Mouse (Mus musculus) MEL (cell line): ENCODE results near the gene Ccdc126.

Experiments
- CHD1 ChIP-seq: IDR thresholded peaks from 2 replicates; pipeline ENCODE4 v1.6.1; 2012; ENCODE audit warnings: low read depth, mild to moderate bottlenecking, inconsistent platforms, low read length, improper control_type of control experiment
- CTCF ChIP-seq, 3 experiments: IDR thresholded peaks in 2 of 3; conservative IDR thresholded peaks in 1 of 3; 2 replicates each; pipeline ENCODE4 v1.5.1; 2011 to 2012; ENCODE audit warnings: low read length in 3 of 3, low read depth in 2 of 3, mild to moderate bottlenecking in 2 of 3, improper control_type of control experiment in 1 of 3, inconsistent platforms in 1 of 3, mixed read lengths in 1 of 3, moderate library complexity in 1 of 3; ENCODE audit not compliant: control insufficient read depth in 1 of 3, insufficient read depth in 1 of 3, poor library complexity in 1 of 3, severe bottlenecking in 1 of 3
- EP300 ChIP-seq, 2 experiments: IDR thresholded peaks; 2 replicates each; pipeline ENCODE4 v1.6.1; 2011; ENCODE audit warnings: improper control_type of control experiment in 2 of 2, low read length in 2 of 2, low read depth in 1 of 2, mild to moderate bottlenecking in 1 of 2
- ETS1 ChIP-seq: IDR thresholded peaks from 2 replicates; pipeline ENCODE4 v1.6.1; 2012; ENCODE audit warnings: low read depth, mild to moderate bottlenecking, inconsistent platforms, low read length, improper control_type of control experiment, moderate library complexity
- GATA1 ChIP-seq: IDR thresholded peaks from 2 replicates; pipeline ENCODE4 v1.6.1; 2011; ENCODE audit warnings: low read depth, low read length, improper control_type of control experiment
- MAFK ChIP-seq: IDR thresholded peaks from 2 replicates; pipeline ENCODE4 v1.6.1; 2011; ENCODE audit warnings: low read depth, mild to moderate bottlenecking, low read length, improper control_type of control experiment, borderline replicate concordance
- MAX ChIP-seq: IDR thresholded peaks from 2 replicates; pipeline ENCODE4 v1.6.1; 2011; ENCODE audit warnings: low read length, improper control_type of control experiment
- MAZ ChIP-seq: IDR thresholded peaks from 2 replicates; pipeline ENCODE4 v1.6.1; 2012; ENCODE audit warnings: low read depth, mild to moderate bottlenecking, inconsistent platforms, low read length, improper control_type of control experiment
- MYB ChIP-seq: IDR thresholded peaks from 2 replicates; pipeline ENCODE4 v1.6.1; 2011; ENCODE audit warnings: mild to moderate bottlenecking, low read depth, low read length, improper control_type of control experiment
- POLR2A ChIP-seq, 2 experiments: IDR thresholded peaks; 2 replicates each; pipeline ENCODE4 v1.6.1; 2011 to 2012; ENCODE audit warnings: low read length in 2 of 2, mild to moderate bottlenecking in 2 of 2, control low read depth in 1 of 2, improper control_type of control experiment in 1 of 2, low read depth in 1 of 2, moderate library complexity in 1 of 2; ENCODE audit not compliant: control insufficient read depth in 1 of 2, insufficient read depth in 1 of 2, poor library complexity in 1 of 2
- RCOR1 ChIP-seq: IDR thresholded peaks from 2 replicates; pipeline ENCODE4 v1.6.1; 2012; ENCODE audit warnings: low read depth, mild to moderate bottlenecking, inconsistent platforms, low read length, improper control_type of control experiment
- UBTF ChIP-seq: IDR thresholded peaks from 2 replicates; pipeline ENCODE4 v1.6.1; 2012; ENCODE audit warnings: low read depth, mild to moderate bottlenecking, inconsistent platforms, low read length, improper control_type of control experiment, moderate library complexity, borderline replicate concordance; ENCODE audit not compliant: insufficient read depth
- ZC3H11A ChIP-seq: IDR thresholded peaks from 2 replicates; pipeline ENCODE4 v1.6.1; 2012; ENCODE audit warnings: low read depth, mild to moderate bottlenecking, inconsistent platforms, low read length, improper control_type of control experiment

DNA sequence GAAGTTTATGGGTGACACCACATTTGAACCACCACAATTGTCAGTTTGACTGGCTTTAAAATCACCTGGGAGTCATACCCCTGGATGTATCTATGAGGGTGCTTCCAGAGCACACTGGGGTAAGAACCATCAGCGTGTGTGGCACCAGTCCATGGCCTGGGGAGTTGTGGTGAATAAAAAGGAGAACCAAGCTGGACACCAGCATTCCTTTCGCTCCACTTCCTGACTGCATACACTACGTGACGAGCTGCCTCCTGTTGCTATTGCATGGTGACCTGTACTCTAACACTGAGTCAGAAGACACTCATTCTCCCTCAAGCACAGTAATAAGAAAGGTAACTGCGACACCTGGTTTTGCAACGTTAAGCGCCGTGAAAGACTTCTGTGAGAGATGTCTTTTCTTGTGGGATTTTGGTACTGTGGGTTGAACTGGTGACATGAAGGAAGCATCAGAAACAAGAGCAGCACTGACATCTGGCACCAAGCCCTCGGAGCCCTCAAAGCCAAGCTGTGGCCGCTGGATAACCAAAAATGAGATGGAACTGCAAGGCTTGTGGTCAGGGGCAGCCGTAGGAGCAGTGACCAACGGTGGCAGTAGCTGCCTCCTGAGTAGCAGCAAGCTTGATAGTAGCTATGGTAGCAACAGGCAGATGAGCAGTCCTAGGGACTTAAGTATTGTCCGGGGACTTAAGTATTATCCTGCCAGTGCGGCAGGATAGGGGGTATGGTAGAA lies 24.8 kb downstream of the Ccdc126 start:
- TF ChIP-seq MAFK (no peak), ETS1 (no peak), GATA1 (no peak), CHD1 (no peak), EP300 (IDR thresholded peaks at IDR 0.05; ENCODE audit: low read depth in 1 of 2, low read length in 2 of 2) (no peak), ZC3H11A (no peak), MAZ (no peak), MYB (no peak), CTCF (IDR thresholded peaks at IDR 0.05 in 2 of 3, conservative IDR thresholded peaks at IDR 0.05 in 1 of 3; ENCODE audit: control insufficient read depth in 1 of 3, insufficient read depth in 1 of 3, low read depth in 2 of 3, low read length in 3 of 3, poor library complexity in 1 of 3, severe bottlenecking in 1 of 3) (no peak), RCOR1 (no peak), POLR2A (IDR thresholded peaks at IDR 0.05; ENCODE audit: control insufficient read depth in 1 of 2, insufficient read depth in 1 of 2, low read depth in 1 of 2, low read length in 2 of 2, poor library complexity in 1 of 2) (no peak), UBTF (no peak), MAX (no peak)
